Mouse (Mus musculus) hindbrain, embryonic 10.5 days (tissue): ENCODE results near the gene Zbtb16. TPM values are rescaled to one million over a fixed set of nuclear protein-coding genes. Genes with fewer than 3 reads are reported as not detected.

ENCODE experiments used
- DNase-seq: peaks from one replicate; pipeline ENCODE4 v3.0.0-alpha.2; 2017; ENCODE audit warnings: low spot score
- H3K27ac ChIP-seq: fragments of 300-500 bp; sonication (generic); 2 replicates; pipeline ENCODE4 v1.5.1; 2016; ENCODE audit warnings: mild to moderate bottlenecking, moderate library complexity
- H3K27me3 ChIP-seq: fragments of 300-500 bp; sonication (generic); 2 replicates; pipeline ENCODE4 v1.6.1; 2016; ENCODE audit warnings: mild to moderate bottlenecking; ENCODE audit not compliant: poor library complexity, insufficient read depth, severe bottlenecking
- H3K36me3 ChIP-seq: fragments of 300-500 bp; sonication (generic); 2 replicates; pipeline ENCODE4 v1.6.1; 2016; ENCODE audit warnings: mild to moderate bottlenecking, moderate library complexity
- H3K4me1 ChIP-seq: fragments of 300-500 bp; sonication (generic); replicated peaks from 2 replicates; pipeline ENCODE4 v1.6.1; 2016; ENCODE audit warnings: mild to moderate bottlenecking
- H3K4me3 ChIP-seq: fragments of 300-500 bp; sonication (generic); 2 replicates; pipeline ENCODE4 v1.5.1; 2016; ENCODE audit warnings: mild to moderate bottlenecking, moderate library complexity
- H3K9me3 ChIP-seq: fragments of 300-500 bp; sonication (generic); 2 replicates; pipeline ENCODE4 v1.6.1; 2016; ENCODE audit warnings: mild to moderate bottlenecking, moderate library complexity
- WGBS: fragments of 180-500 bp; shearing (Covaris S2); methylation state at CpG from one replicate; pipeline ENCODE4 v1.1.7; 2016; 5-methylcytosine and 5-hydroxymethylcytosine counted together
- polyA plus RNA-seq: library from polyadenylated mRNA; unstranded; fragments of >200 nt; fragmentation: Nextera tagmentation; extraction: Ambion mirVana; gene quantifications from 2 replicates; pipeline ENCODE4 v1.2.1, GENCODE M21; 2016

The Zbtb16 gene
- polyA plus RNA-seq, 1 experiment from 2014 or later = 22.6 TPM

DNA sequence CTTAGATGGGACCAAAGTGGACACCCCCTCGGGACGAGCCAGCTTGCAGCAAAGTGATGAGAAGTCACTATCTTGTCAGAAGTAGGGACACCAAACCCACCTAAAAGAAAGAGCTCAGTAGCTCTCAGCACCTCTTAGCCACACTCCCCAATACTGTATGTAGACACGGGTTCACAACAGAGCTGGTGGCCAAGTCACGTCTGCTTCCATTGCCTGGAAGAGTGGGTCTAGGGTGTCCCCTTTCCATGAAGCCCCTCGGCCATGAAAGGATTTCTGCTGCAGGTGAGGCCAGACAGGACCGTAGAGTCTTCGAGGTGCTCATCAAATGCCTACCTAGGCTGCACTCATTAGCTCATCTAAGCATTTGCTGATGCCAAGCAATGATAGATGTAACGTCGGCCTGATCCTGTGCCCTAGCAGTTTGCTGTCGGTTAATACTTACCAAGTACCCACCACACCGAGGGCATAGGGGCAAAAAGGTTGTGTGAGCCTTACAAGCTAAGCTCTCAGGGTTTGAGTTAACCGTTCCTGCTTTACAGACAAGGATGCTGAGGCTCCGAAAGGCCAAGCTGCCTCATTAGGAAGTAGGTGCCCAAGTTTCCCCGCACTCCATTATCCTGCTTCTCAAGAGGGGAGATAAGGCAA, 94.5 kb downstream of the Zbtb16 start:
- peaks cover 70% of the 10 kb centered on the region for H3K4me1 ChIP-seq
- WGBS = 95% methylated on average over 14 of the region's 14 CpGs

DNA sequence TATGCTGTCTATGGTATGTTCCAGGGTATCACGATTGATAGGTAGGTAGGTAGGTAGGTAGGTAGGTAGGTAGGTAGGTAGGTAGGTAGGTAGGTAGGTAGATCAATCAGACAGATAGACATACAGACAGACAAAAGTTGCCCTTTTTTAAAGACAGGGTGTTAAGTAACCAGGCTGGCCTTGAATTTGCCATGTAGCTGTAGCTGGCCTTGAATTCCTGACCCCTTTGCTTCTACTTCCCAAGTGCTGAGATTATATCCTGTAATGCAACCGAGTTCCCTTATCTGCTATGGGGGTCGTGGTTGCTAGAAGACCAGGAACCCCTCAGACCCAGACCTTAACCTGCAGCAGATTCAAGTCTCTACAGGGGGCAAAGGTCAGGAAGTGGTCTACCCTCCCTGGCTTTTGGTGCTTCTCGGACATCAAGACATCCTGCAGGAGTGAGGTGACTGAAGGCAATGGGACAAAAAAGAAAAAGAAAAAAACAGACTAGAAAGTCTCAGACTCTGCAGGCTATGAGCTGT, 95.2 kb downstream of the Zbtb16 start:
- 80% methylated on average over 4 of the region's 4 CpGs for WGBS
- no peak overlapping the region; the same call in 1 of the 2 replicates for H3K27ac ChIP-seq
- H3K4me3 ChIP-seq = no peak overlapping the region
- no peaks in the 10 kb centered on the region for H3K27me3 ChIP-seq
- H3K4me1 ChIP-seq = peaks cover 77% of the 10 kb centered on the region
- no peaks in the 10 kb centered on the region for H3K9me3 ChIP-seq
- no peak for DNase-seq
- H3K36me3 ChIP-seq = peaks cover 28% of the 10 kb centered on the region

More for the DNA sequence above, 94.5 kb downstream of the Zbtb16 start:
- peaks cover 28% of the 10 kb centered on the region for H3K36me3 ChIP-seq
- H3K4me3 ChIP-seq = no peak overlapping the region
- no peaks in the 10 kb centered on the region for H3K9me3 ChIP-seq
- peak overlapping the region; percentile 8; the same call in 1 of the 2 replicates for H3K27ac ChIP-seq
- no peak for DNase-seq
- H3K27me3 ChIP-seq = no peaks in the 10 kb centered on the region

- peak overlapping the region; percentile 59; the same call in 1 of the 2 replicates for H3K27ac ChIP-seq
- no peak overlapping the region for H3K4me3 ChIP-seq
- WGBS = 68% methylated on average over 11 of the region's 11 CpGs
- H3K4me1 ChIP-seq = peaks cover 77% of the 10 kb centered on the region
- no peaks in the 10 kb centered on the region for H3K9me3 ChIP-seq
- H3K36me3 ChIP-seq = peaks cover 28% of the 10 kb centered on the region
- no peaks in the 10 kb centered on the region for H3K27me3 ChIP-seq
- peak; percentile 59 for DNase-seq
These were observed 95.9 kb downstream of the Zbtb16 start for GRCm38 (mm10) chr9:48740098-48740505.

GRCm38 (mm10) chr9:48738795-48739476, 97.1 kb downstream of the Zbtb16 start:
- Histone ChIP-seq H3K27me3 (no peaks in the 10 kb centered on the region), H3K4me1 (peaks cover 77% of the 10 kb centered on the region), H3K36me3 (peaks cover 28% of the 10 kb centered on the region), H3K9me3 (no peaks in the 10 kb centered on the region), H3K4me3 (no peak overlapping the region), H3K27ac (peak overlapping the region; percentile 50)
- 90% methylated on average over 9 of the region's 9 CpGs for WGBS
- no peak for DNase-seq

- Histone ChIP-seq H3K4me3 (no peak overlapping the region), H3K36me3 (peaks cover 19% of the 10 kb centered on the region), H3K27me3 (no peaks in the 10 kb centered on the region), H3K9me3 (no peaks in the 10 kb centered on the region), H3K27ac (0 out of 2 replicates have a peak overlapping the region, but pooled peaks have one; percentile 50), H3K4me1 (peaks cover 86% of the 10 kb centered on the region)
- 42% methylated on average over 2 of the region's 2 CpGs for WGBS
- no peak for DNase-seq
These were observed 98.1 kb downstream of the Zbtb16 start for GRCm38 (mm10) chr9:48737911-48738310.

GRCm38 (mm10) chr9:48737210-48737850, 98.7 kb downstream of the Zbtb16 start:
- WGBS = 58% methylated on average over 13 of the region's 13 CpGs
- peaks cover 91% of the 10 kb centered on the region for H3K4me1 ChIP-seq
- H3K9me3 ChIP-seq = no peaks in the 10 kb centered on the region
- H3K36me3 ChIP-seq = peaks cover 13% of the 10 kb centered on the region
- peak overlapping the region; percentile 77 for H3K27ac ChIP-seq
- no peaks in the 10 kb centered on the region for H3K27me3 ChIP-seq
- no peak for DNase-seq
- H3K4me3 ChIP-seq = no peak overlapping the region

GRCm38 (mm10) chr9:48736361-48737209, 99.4 kb downstream of the Zbtb16 start:
- H3K27ac ChIP-seq = peak overlapping the region; percentile 77
- peaks cover 6% of the 10 kb centered on the region for H3K36me3 ChIP-seq
- 68% methylated on average over 10 of the region's 10 CpGs for WGBS
- no peaks in the 10 kb centered on the region for H3K27me3 ChIP-seq
- no peak for DNase-seq
- no peak overlapping the region for H3K4me3 ChIP-seq
- H3K9me3 ChIP-seq = no peaks in the 10 kb centered on the region
- H3K4me1 ChIP-seq = peaks cover 98% of the 10 kb centered on the region

- Histone ChIP-seq H3K9me3 (no peaks in the 10 kb centered on the region), H3K27me3 (no peaks in the 10 kb centered on the region), H3K4me3 (no peak overlapping the region), H3K27ac (peak overlapping the region; percentile 77), H3K36me3 (no peaks in the 10 kb centered on the region), H3K4me1 (peaks cover 97% of the 10 kb centered on the region)
- WGBS = 58% methylated on average over 12 of the region's 12 CpGs
- no peak for DNase-seq
These were observed 100.3 kb downstream of the Zbtb16 start for GRCm38 (mm10) chr9:48735466-48736312.

GRCm38 (mm10) chr9:48734725-48735465, 101.1 kb downstream of the Zbtb16 start:
- WGBS = 86% methylated on average over 12 of the region's 12 CpGs
- Histone ChIP-seq H3K36me3 (no peaks in the 10 kb centered on the region), H3K9me3 (no peaks in the 10 kb centered on the region), H3K4me1 (peaks cover 98% of the 10 kb centered on the region), H3K27me3 (no peaks in the 10 kb centered on the region), H3K27ac (peak overlapping the region; percentile 77), H3K4me3 (no peak overlapping the region)
- no peak for DNase-seq

- Histone ChIP-seq H3K27ac (peak overlapping the region; percentile 77), H3K4me1 (peaks cover 99% of the 10 kb centered on the region), H3K27me3 (no peaks in the 10 kb centered on the region), H3K4me3 (no peak overlapping the region), H3K36me3 (no peaks in the 10 kb centered on the region), H3K9me3 (no peaks in the 10 kb centered on the region)
- no peak for DNase-seq
- WGBS = 34% methylated on average over 13 of the region's 13 CpGs
These were observed 102.0 kb downstream of the Zbtb16 start for GRCm38 (mm10) chr9:48733817-48734544.

- DNase-seq = no peak
- WGBS = 84% methylated on average over 6 of the region's 6 CpGs
- no peaks in the 10 kb centered on the region for H3K9me3 ChIP-seq
- peak overlapping the region; percentile 73 for H3K27ac ChIP-seq
- no peaks in the 10 kb centered on the region for H3K36me3 ChIP-seq
- no peak overlapping the region for H3K4me3 ChIP-seq
- H3K4me1 ChIP-seq = peaks cover 99% of the 10 kb centered on the region
- H3K27me3 ChIP-seq = no peaks in the 10 kb centered on the region
These were observed 102.9 kb downstream of the Zbtb16 start for GRCm38 (mm10) chr9:48733083-48733482.
